Mouse (Mus musculus) CH12.LX (cell line): Measurements from ENCODE around the gene Srgap3.

Experiments used
- CTCF ChIP-seq, 2 experiments: IDR thresholded peaks in 1 of 2; conservative IDR thresholded peaks in 1 of 2; 2 replicates each; pipeline ENCODE4 v1.5.1; 2011 to 2012; ENCODE audit warnings: low read depth in 2 of 2, low read length in 2 of 2, improper control_type of control experiment in 1 of 2, inconsistent platforms in 1 of 2, mild to moderate bottlenecking in 1 of 2, moderate library complexity in 1 of 2
- E2F4 ChIP-seq: IDR thresholded peaks from 2 replicates; pipeline ENCODE4 v1.6.1; 2011; ENCODE audit warnings: low read depth, low read length, improper control_type of control experiment; ENCODE audit not compliant: insufficient replicate concordance
- EP300 ChIP-seq: IDR thresholded peaks from 2 replicates; pipeline ENCODE4 v1.6.1; 2011; ENCODE audit warnings: low read length, improper control_type of control experiment
- HCFC1 ChIP-seq: IDR thresholded peaks from 2 replicates; pipeline ENCODE4 v1.6.1; 2012; ENCODE audit warnings: low read depth, mild to moderate bottlenecking, inconsistent platforms, low read length, improper control_type of control experiment
- MEF2A ChIP-seq: IDR thresholded peaks from 2 replicates; pipeline ENCODE4 v1.6.1; 2014; ENCODE audit warnings: low read depth, mild to moderate bottlenecking, inconsistent platforms, low read length, improper control_type of control experiment, borderline replicate concordance
- MYC ChIP-seq: IDR thresholded peaks from 2 replicates; pipeline ENCODE4 v1.6.1; 2011; ENCODE audit warnings: low read depth, mild to moderate bottlenecking, improper control_type of control experiment, low read length
- NELFE ChIP-seq: IDR thresholded peaks from 2 replicates; pipeline ENCODE4 v1.6.1; 2011; ENCODE audit warnings: low read depth, low read length, improper control_type of control experiment
- POLR2A ChIP-seq: IDR thresholded peaks from 2 replicates; pipeline ENCODE4 v1.6.1; 2011; ENCODE audit warnings: low read depth, mild to moderate bottlenecking, improper control_type of control experiment, low read length
- POLR2AphosphoS2 ChIP-seq: IDR thresholded peaks from 2 replicates; pipeline ENCODE4 v1.6.1; 2011; ENCODE audit warnings: low read depth, low read length, improper control_type of control experiment
- TBP ChIP-seq: conservative IDR thresholded peaks from 2 replicates; pipeline ENCODE4 v1.6.1; 2011; ENCODE audit warnings: low read depth, low read length, improper control_type of control experiment
- USF2 ChIP-seq: conservative IDR thresholded peaks from 2 replicates; pipeline ENCODE4 v1.6.1; 2011; ENCODE audit warnings: low read depth, low read length, improper control_type of control experiment

- TF ChIP-seq E2F4 (no peak), USF2 (no peak), EP300 (no peak), MEF2A (no peak), MYC (no peak), POLR2A (no peak), CTCF (conservative IDR thresholded peaks at IDR 0.05 in 1 of 2, IDR thresholded peaks at IDR 0.05 in 1 of 2; ENCODE audit: low read depth in 2 of 2, low read length in 2 of 2) (no peak), NELFE (no peak), POLR2AphosphoS2 (no peak), TBP (no peak), HCFC1 (no peak)
These were observed 21.1 kb downstream of the Srgap3 start for GRCm38 (mm10) chr6:112926011-112926410.
